Mouse (Mus musculus) gastrocnemius, adult 2 months (tissue): ENCODE results near the gene Akr1c19. TPM values are rescaled to one million over a fixed set of nuclear protein-coding genes. Genes with fewer than 3 reads are reported as not detected.
"Not testable (repeated sequence)": the region's sequence is repeated elsewhere in the genome, so short reads cannot be mapped to it uniquely, and the experiment has no call there.

Experiments used
- DNase-seq: peaks from one replicate; pipeline ENCODE4 v3.0.0; 2022
- H3K27ac ChIP-seq: fragments of 200-600 bp; 2 replicates; pipeline ENCODE4 v1.8.1; 2022; ENCODE audit warnings: mild to moderate bottlenecking
- H3K4me3 ChIP-seq: fragments of 200-600 bp; 2 replicates; pipeline ENCODE4 v1.8.1; 2022; ENCODE audit warnings: mild to moderate bottlenecking, moderate library complexity
- CTCF ChIP-seq: fragments of 200-600 bp; IDR thresholded peaks from 2 replicates; pipeline ENCODE4 v1.8.1; 2022; ENCODE audit warnings: antibody characterized with exemption, mild to moderate bottlenecking, moderate library complexity
- intact Hi-C: fragments of 180-260 bp; cut with DNase I; formaldehyde crosslinking; loops from one replicate; pipeline ENCODE4 v1.15.1; 2025
- long read RNA-seq, 2 experiments: library from polyadenylated mRNA; stranded (forward); transcript quantifications; one replicate each; pipeline ENCODE4 v2.0.0; 2021
- total RNA-seq, 2 experiments: library from RNA; stranded (reverse); gene quantifications; 2 replicates each; pipeline ENCODE4 v1.2.3; 2021

Akr1c19 gene
- under 1 TPM in 1 of 2 experiments, not detected in 1; 0.33 TPM for total RNA-seq
- long read RNA-seq, experiment 1, partial matches to known transcripts, result 1 of 1 reads
- long read RNA-seq, experiment 1, other reads (novel, unspliced or antisense), result 0 of 1 reads
- long read RNA-seq, experiment 2, result 0 reads

- TF ChIP-seq CTCF, result no peak
- Histone ChIP-seq H3K27ac (peak within 1 kb of the TSS; percentile 56), H3K4me3 (peak within 1 kb of the TSS; percentile 51)
- intact Hi-C loops, result no loop called here
- DNase-seq, result no peak
Observed at GRCm38 (mm10) chr13:4228441-4228840, at the start of gene Akr1c19. Gene Akr1c19 (plus strand): TSS chr13:4228700.

GRCm38 (mm10) chr13:4181321-4181720, 47.2 kb upstream of the Akr1c19 start:
- H3K4me3 ChIP-seq, H3K27ac ChIP-seq, intact Hi-C loops, DNase-seq: not testable (repeated sequence)

GRCm38 (mm10) chr13:4183116-4183515, 45.4 kb upstream of the Akr1c19 start:
- no peak for TF ChIP-seq CTCF
- no peak overlapping the region for H3K27ac ChIP-seq
- intact Hi-C loops, result no loop called here
- DNase-seq, result no peak
- no peak overlapping the region for H3K4me3 ChIP-seq

DNA sequence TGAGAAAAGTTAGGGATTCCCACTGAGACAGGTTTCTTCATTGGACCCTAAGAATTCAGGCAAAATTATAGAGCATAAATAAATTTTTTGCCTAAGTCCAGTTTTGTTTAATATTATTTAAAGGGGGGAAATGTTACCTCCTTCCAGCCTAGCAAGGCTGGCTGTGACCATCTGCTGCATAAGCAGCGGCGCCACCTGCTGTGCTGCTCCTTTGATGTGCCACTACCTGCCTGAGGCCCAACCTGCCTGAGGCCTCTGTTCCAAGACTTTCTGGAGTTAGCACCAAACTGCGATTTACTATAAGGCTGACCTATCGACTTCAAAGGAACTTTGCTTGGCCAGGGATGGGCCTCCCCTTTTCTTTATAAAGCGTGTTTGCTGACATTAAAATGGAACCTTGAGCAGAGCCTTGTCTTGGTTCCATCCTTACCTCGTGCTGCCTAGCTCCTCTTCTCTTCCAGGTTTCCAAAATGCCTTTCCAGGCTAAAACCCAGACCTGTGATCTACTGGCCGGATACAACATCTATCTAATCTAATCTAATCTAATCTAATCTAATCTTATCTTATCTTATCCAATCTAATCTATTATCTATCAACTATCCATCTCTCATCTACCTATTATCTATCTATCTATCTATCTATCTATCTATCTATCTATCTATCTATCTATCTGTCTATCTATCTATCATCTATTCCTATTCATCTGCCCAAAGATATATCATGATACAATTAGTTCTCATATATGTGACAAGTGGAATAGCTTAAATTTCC, 41.7 kb upstream of the Akr1c19 start:
- H3K4me3 ChIP-seq, H3K27ac ChIP-seq, intact Hi-C loops, DNase-seq: not testable (repeated sequence)

- intact Hi-C loops, result loop anchor here (2.0 kb wide), 1 partner anchor 93 kb away; no protein-coding TSS in a partner anchor
- no peak overlapping the region for H3K27ac ChIP-seq
- no peak overlapping the region for H3K4me3 ChIP-seq
- no peak for DNase-seq
- TF ChIP-seq CTCF, result peak; percentile 43
Observed at GRCm38 (mm10) chr13:4188174-4188573, 40.3 kb upstream of the Akr1c19 start.

DNA sequence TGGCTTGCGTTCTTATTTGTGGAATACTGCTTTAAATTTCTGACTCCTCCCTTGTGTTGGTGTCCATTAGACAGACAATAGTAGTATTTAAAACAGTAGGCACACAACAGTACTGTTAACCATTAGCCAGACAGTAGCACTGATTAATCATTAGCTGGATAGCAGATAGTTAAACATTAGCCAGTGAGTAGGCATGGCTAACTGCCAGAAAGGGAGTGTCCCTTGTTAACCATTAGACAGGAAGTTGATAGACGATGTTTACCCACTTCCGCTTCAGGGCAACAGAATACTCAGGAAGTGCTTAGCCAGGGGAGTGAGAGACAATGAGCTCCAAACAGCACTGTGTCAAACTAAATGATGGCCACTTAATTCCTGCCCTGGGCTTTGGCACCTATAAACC, 37.6 kb upstream of the Akr1c19 start, which contains the start of gene Akr1c13:
Gene Akr1c13, plus strand, starts transcription at position 247 of the 400 bp plus-strand sequence.
- no peak for DNase-seq
- no peak within 1 kb of the TSS for H3K27ac ChIP-seq
- intact Hi-C loops, result no loop called here
- peak within 1 kb of the TSS; percentile 7; the same call in 1 of the 2 replicates for H3K4me3 ChIP-seq
- no peak for TF ChIP-seq CTCF

- intact Hi-C loops, result no loop called here
- no peak overlapping the region for H3K4me3 ChIP-seq
- no peak for TF ChIP-seq CTCF
- no peak overlapping the region for H3K27ac ChIP-seq
- DNase-seq, result no peak
Observed at GRCm38 (mm10) chr13:4192511-4192910, 36.0 kb upstream of the Akr1c19 start.

DNA sequence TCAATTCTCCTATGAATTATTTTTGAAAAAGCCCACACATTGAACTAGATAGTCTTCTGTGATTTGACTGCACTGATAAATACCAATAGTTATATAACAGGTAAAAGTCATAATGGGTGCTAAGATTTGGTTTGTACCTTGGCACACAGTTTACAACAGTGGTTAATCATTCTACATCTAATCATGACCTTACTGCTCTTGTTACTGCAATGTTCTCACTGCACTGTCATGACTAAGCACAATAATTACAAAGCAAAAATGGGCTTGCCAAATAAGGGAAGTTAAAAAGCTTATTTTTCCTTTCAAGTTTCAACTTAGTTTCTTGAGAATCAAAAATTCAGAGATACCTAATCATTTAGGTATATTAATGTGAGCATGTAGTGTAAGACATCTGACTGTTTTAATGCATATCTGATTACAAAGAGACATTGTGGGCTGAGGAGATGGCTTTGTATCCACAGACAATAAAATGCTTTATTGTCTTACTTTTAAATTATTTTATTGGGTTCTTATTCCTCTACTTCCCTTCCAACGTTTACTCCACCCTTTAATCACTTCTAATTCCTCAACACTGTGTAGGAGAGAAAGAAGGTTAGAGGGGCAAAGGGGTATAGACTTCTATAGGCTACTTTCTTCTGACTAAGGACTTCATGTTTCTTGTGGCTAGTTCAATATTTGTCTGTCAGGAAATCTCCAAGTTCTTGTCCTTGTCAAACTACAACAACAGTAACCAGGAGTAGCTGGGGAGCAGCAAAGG, 22.2 kb upstream of the Akr1c19 start:
- DNase-seq, result no peak
- H3K4me3 ChIP-seq, result no peak overlapping the region
- TF ChIP-seq CTCF, result no peak
- intact Hi-C loops, result no loop called here
- H3K27ac ChIP-seq, result no peak overlapping the region

DNA sequence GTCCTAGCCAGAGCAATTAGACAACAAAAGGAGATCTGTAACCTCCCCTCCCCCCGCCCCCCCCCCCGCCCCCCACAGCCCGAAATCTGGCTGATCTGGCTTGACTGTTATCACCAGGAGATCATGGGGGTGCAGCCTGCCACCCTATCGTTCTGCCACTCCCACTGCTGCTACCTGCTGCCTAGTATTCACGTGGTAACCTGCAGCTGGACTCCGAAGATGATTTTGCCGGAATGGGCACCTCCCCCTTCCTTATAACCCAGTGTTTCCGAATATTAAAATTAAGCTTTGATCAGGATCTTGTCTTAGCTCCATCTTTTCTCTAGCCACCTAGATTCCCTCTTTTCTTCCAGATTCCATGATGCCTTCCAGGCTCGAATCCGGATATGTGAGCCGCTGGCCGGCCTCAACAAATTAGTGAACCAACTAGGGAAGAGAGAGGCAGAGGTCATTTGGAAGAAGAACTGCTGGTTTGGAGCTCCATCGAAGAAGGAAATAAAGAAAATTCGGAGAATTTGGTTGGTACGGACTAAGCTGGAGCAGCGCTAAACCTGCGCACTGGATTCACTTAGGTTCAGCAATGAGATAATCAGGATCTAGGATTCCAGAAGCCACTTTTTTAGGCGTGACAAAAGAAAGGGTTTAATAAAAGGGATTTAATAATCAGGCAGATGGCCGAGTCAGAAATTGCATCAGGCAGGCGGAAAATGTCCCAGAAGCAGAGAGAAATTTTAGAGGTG, 16.8 kb upstream of the Akr1c19 start:
- Histone ChIP-seq H3K27ac (no peak overlapping the region), H3K4me3 (no peak overlapping the region)
- no peak for DNase-seq
- no peak for TF ChIP-seq CTCF
- intact Hi-C loops, result no loop called here

DNA sequence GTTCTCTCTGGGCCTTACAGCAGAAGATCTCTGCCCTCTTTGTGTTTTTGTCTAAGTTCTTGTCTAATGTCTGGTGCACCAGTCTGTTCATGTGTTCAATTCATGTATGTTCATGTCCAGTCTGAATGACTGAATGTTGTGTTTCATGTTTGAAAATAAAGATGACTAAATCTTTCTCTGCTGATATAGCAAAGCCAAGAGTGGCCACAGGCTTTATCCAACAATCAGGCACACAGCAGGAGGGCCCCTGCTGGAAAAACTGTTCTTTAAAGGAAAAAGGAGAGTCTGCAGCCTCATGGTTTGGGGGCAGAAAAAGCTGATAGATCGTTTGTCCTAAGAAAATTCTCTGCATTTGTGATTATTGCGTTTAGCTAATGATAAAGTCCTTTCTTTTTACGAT, 16.2 kb upstream of the Akr1c19 start:
- H3K4me3 ChIP-seq, result no peak overlapping the region
- no peak for DNase-seq
- H3K27ac ChIP-seq, result no peak overlapping the region
- TF ChIP-seq CTCF, result no peak
- intact Hi-C loops, result no loop called here

DNA sequence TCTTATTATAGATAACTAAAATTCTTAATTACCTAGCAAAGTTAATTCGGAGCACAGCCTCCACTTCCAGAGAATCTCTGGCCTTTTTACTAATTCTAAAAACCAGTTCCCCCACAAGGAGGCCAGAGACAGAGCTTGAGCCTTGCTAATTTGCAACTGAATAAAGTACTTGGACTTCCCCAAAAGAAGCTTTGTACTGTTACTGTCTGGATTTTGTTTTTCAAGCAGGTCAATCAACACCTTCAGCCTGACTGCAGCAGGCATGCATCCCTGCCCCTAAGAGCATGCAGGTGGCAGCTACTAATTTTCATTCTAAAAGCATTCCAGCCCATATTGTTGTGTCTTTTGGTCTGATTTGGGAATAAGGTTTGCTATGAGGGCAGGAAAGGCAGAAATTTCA, 13.0 kb upstream of the Akr1c19 start:
- intact Hi-C loops, DNase-seq, H3K27ac ChIP-seq, H3K4me3 ChIP-seq: not testable (repeated sequence)

DNA sequence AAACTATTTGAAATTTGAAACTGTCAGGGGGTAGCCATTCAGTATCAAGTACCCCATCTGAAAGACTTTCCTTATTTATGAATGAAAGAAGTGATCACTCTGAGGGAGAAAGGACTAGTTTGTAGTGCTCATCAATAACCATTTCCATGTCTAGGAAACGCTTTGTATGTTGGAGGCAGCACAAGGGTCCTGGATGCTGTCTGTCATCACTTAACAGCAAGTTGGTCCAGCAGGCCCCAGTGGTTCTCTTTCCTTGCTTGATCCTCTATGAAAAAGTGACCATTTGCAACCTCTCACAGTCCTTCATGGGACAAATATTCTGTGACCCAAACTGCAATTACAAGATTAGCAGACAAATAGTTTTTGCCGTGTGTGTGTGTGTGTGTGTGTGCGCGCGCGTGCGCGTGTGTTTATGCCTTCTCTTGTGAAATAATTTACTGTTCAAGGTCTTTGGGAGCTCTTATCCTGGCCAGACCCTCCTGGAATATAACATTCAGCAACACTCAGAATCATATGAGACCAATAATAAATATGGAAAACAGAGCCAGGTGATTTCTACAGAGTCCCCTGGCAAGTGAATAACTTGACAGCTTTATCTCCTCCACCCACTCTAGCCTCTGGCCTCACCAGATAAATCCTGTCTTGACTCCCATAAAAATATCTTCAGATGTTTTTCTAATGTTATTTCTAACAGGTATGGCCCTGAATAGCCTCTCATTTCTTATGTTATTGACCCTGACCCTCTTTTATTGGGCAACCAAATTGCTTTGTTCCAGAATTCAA, 2.5 kb downstream of the Akr1c19 start:
- no peak for TF ChIP-seq CTCF
- no peak overlapping the region for H3K4me3 ChIP-seq
- H3K27ac ChIP-seq, result no peak overlapping the region
- intact Hi-C loops, result no loop called here
- no peak for DNase-seq
